In the genomic region with DNA sequence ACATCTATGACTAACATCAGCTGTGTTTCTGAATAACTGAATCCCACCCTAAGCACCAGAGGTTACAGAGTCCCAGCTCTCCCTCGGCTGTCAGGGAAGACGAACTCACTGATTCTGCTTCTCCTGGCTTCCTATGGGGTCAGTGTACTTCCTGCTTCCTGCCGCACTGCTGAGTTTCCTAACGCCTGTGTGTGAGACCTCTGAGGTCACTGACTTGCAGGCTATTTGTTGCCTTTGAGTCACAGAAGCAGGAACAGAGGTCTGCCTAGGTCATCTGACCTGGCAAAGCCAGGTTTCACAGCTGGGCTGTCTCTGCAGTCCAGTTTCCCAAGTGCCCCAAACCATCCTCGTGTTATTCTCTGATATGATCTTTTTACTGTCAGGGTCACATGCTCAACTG, we compare ENCODE assay signal across 8 mouse cellular contexts. TPM values are rescaled to one million over a fixed set of nuclear protein-coding genes. Genes with fewer than 3 reads are reported as not detected.
DNase-seq lines count a peak whose midpoint lies in the region; ATAC-seq and TF ChIP-seq lines count a peak whose summit lies in the region.

No protein-coding gene starts in this region.

- no peaks in the 10 kb centered on the region; the same call in none of the 2 replicates for H3K4me1 ChIP-seq in stomach, postnatal 0 days (replicated peaks; ENCODE audit: control insufficient read depth, insufficient read depth)

- no peaks in the 10 kb centered on the region for H3K27me3 ChIP-seq in stomach, postnatal 0 days (ENCODE audit: control insufficient read depth, insufficient read depth, low read length)

- H3K4me3 ChIP-seq in stomach, postnatal 0 days (ENCODE audit: low read depth, low read length), result no peak overlapping the region

- H3K36me3 ChIP-seq in stomach, postnatal 0 days (ENCODE audit: control insufficient read depth, insufficient read depth, low read length), result no peaks in the 10 kb centered on the region

- H3K4me2 ChIP-seq in stomach, postnatal 0 days (replicated peaks; ENCODE audit: low read depth), result no peak overlapping the region

- DNase-seq in layer of hippocampus, adult 11-12 months (ENCODE audit: low spot score), result peak; percentile 32
- DNase-seq in layer of hippocampus, postnatal 14 days (ENCODE audit: low spot score in 2 of 2), result no peak
- peak; percentile 71 to 77 for DNase-seq in lung, adult 18-20 months
- DNase-seq in stomach, postnatal 0 days (ENCODE audit: low spot score), result peak; percentile 36
- no peak for DNase-seq in testis, postnatal 10 days (ENCODE audit: low spot score)
- DNase-seq in spleen, postnatal 10 days (ENCODE audit: low spot score in 2 of 2), result no peak

- no peak for TF ChIP-seq CTCF in stomach, postnatal 0 days (IDR thresholded peaks at IDR 0.05; ENCODE audit: low read depth)

- ATAC-seq in hematopoietic stem cell, adult 5-6 weeks (replicated peaks in 1 of 2; ENCODE audit: insufficient read depth in 1 of 2, low FRiP score in 2 of 2, low TSS enrichment in 1 of 2, low read depth in 1 of 2, poor library complexity in 2 of 2, severe bottlenecking in 2 of 2), result peak; percentile 66 to 80
- ATAC-seq in stomach, postnatal 0 days (ENCODE audit: low FRiP score, low TSS enrichment), result peak; percentile 77
- ATAC-seq in frontal cortex, adult (ENCODE audit: low TSS enrichment), result no peak

- WGBS in stomach, postnatal 0 days, result 31% methylated on average over 5 of the region's 5 CpGs

- H3K27ac ChIP-seq in stomach, postnatal 0 days (replicated peaks), result peak overlapping the region; percentile 30; the same call in 1 of the 2 replicates

- no peak for TF ChIP-seq EP300 in stomach, postnatal 0 days (optimal IDR thresholded peaks at IDR 0.05)

- H3K9ac ChIP-seq in stomach, postnatal 0 days (ENCODE audit: low read length), result no peak overlapping the region

- no peaks in the 10 kb centered on the region for H3K9me3 ChIP-seq in stomach, postnatal 0 days (ENCODE audit: control insufficient read depth, low read length)

RNA-seq across cellular contexts. Expression of gene B4galt5, which starts 30.0 kb away (rescaled TPM):
- total RNA-seq in layer of hippocampus, postnatal 14 days (2021), result 10 to 100 TPM; 58.8 to 60.5 TPM
- 9.9 and 21.1 TPM in 2 replicates for total RNA-seq in hematopoietic stem cell, adult 5-6 weeks (2017)
- 4.5 and 6.0 TPM in 2 replicates for polyA plus RNA-seq in stomach, postnatal 0 days (2015; fragmentation: Nextera tagmentation; extraction: Ambion mirVana)

Comparison
In these comparisons a context has a peak if more than half of its experiments do, and no peak if none do; other contexts are left out.
1. DNase-seq: peak in layer of hippocampus, adult 11-12 months (single experiment), lung, adult 18-20 months (2 of 2) and stomach, postnatal 0 days (single experiment); none in layer of hippocampus, postnatal 14 days (0 of 2), testis, postnatal 10 days (single experiment) and spleen, postnatal 10 days (0 of 2).